Mouse (Mus musculus): Measurements from ENCODE around the gene Mex3b. TPM values are rescaled to one million over a fixed set of nuclear protein-coding genes. Genes with fewer than 3 reads are reported as not detected.

Mex3b gene
- polyA plus RNA-seq, 1 experiment from 2014 or later, result 19.3 TPM

Other genes with a start within 250 kb of the Mex3b start
- 9.8 and 11.7 TPM in 2 replicates for gene Saxo2, start 218.8 kb upstream of the Mex3b start, polyA plus RNA-seq (2014; fragmentation: Nextera tagmentation; extraction: Ambion mirVana)
- 19.8 and 25.2 TPM in 2 replicates for gene Efl1, start 218.7 kb upstream of the Mex3b start, polyA plus RNA-seq (2014; fragmentation: Nextera tagmentation; extraction: Ambion mirVana)

Measured in embryonic facial prominence, embryonic 14.5 days (tissue).